Mouse (Mus musculus) CH12.LX (cell line): ENCODE results near the gene Dmp1.

Experiments
- CTCF ChIP-seq, 2 experiments: IDR thresholded peaks in 1 of 2; conservative IDR thresholded peaks in 1 of 2; 2 replicates each; pipeline ENCODE4 v1.5.1; 2011 to 2012; ENCODE audit warnings: low read depth in 2 of 2, low read length in 2 of 2, improper control_type of control experiment in 1 of 2, inconsistent platforms in 1 of 2, mild to moderate bottlenecking in 1 of 2, moderate library complexity in 1 of 2
- EP300 ChIP-seq: IDR thresholded peaks from 2 replicates; pipeline ENCODE4 v1.6.1; 2011; ENCODE audit warnings: low read length, improper control_type of control experiment
- ETS1 ChIP-seq: conservative IDR thresholded peaks from 2 replicates; pipeline ENCODE4 v1.6.1; 2012; ENCODE audit warnings: low read depth, mild to moderate bottlenecking, inconsistent platforms, low read length, improper control_type of control experiment, moderate library complexity
- HCFC1 ChIP-seq: IDR thresholded peaks from 2 replicates; pipeline ENCODE4 v1.6.1; 2012; ENCODE audit warnings: low read depth, mild to moderate bottlenecking, inconsistent platforms, low read length, improper control_type of control experiment
- IRF4 ChIP-seq: IDR thresholded peaks from 2 replicates; pipeline ENCODE4 v1.6.1; 2014; ENCODE audit warnings: low read depth, mild to moderate bottlenecking, inconsistent platforms, low read length, improper control_type of control experiment
- JUN ChIP-seq: IDR thresholded peaks from 2 replicates; pipeline ENCODE4 v1.6.1; 2011; ENCODE audit warnings: low read depth, mild to moderate bottlenecking, low read length, improper control_type of control experiment, moderate library complexity; ENCODE audit not compliant: insufficient read depth
- MAFK ChIP-seq: IDR thresholded peaks from 2 replicates; pipeline ENCODE4 v1.6.1; 2011; ENCODE audit warnings: low read length, improper control_type of control experiment; ENCODE audit not compliant: insufficient replicate concordance
- MAX ChIP-seq: IDR thresholded peaks from 2 replicates; pipeline ENCODE4 v1.6.1; 2011; ENCODE audit warnings: low read length, improper control_type of control experiment
- MAZ ChIP-seq: IDR thresholded peaks from 2 replicates; pipeline ENCODE4 v1.6.1; 2012; ENCODE audit warnings: low read depth, mild to moderate bottlenecking, inconsistent platforms, low read length, improper control_type of control experiment, moderate library complexity
- NELFE ChIP-seq: IDR thresholded peaks from 2 replicates; pipeline ENCODE4 v1.6.1; 2011; ENCODE audit warnings: low read depth, low read length, improper control_type of control experiment
- NRF1 ChIP-seq: IDR thresholded peaks from 2 replicates; pipeline ENCODE4 v1.6.1; 2014; ENCODE audit warnings: low read depth, mild to moderate bottlenecking, inconsistent platforms, low read length, improper control_type of control experiment, moderate library complexity
- POLR2A ChIP-seq: IDR thresholded peaks from 2 replicates; pipeline ENCODE4 v1.6.1; 2011; ENCODE audit warnings: low read depth, mild to moderate bottlenecking, improper control_type of control experiment, low read length
- TCF12 ChIP-seq: IDR thresholded peaks from 2 replicates; pipeline ENCODE4 v1.6.1; 2014; ENCODE audit warnings: low read depth, mild to moderate bottlenecking, inconsistent platforms, low read length, improper control_type of control experiment
- ZMIZ1 ChIP-seq: IDR thresholded peaks from 2 replicates; pipeline ENCODE4 v1.6.1; 2012; ENCODE audit warnings: low read depth, mild to moderate bottlenecking, inconsistent platforms, low read length, improper control_type of control experiment

DNA sequence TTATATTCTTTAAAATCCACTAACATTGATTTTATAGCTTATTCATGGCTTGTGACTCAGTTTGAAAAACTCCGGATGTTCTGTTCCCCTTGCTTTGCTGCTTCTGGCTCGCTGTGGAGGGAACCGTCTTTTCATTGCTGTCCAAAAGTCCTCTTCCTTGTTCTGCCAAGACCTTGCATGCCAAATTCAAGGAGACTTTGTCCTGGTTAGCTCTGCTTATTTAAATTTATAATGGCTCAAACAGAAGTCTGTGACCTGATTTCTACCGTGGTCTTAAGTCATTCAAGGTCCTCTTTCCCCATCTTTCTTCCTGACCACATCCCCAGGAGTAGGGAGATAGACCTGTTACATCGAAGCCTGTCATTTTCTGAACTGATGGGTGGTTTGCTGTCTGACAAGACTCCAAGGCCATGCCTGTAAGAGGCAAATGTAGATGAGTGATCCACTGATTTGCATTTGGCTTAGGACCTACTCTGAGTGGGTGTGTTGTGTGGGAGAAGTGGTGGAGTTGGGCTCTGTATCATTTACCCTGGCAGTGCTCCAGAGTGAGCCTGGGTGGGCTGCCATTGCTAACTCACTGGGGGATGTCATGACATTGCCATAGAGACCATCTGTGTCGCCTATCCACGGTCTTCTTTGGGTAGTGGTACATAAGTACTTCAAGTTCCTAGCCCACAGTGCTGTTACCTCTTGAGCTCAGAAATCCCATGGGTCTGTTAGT, 43.9 kb upstream of the Dmp1 start:
- TF ChIP-seq MAFK (no peak), EP300 (no peak), HCFC1 (no peak), POLR2A (no peak), IRF4 (no peak), TCF12 (no peak), ZMIZ1 (no peak), JUN (no peak), NRF1 (no peak), CTCF (conservative IDR thresholded peaks at IDR 0.05 in 1 of 2, IDR thresholded peaks at IDR 0.05 in 1 of 2; ENCODE audit: low read depth in 2 of 2, low read length in 2 of 2) (no peak), ETS1 (no peak), NELFE (no peak), MAZ (no peak), MAX (no peak)
